Mouse (Mus musculus) frontal cortex, postnatal 36 days (tissue): Measurements from ENCODE around the gene Abcc1.

Source experiments
- DNase-seq, 2 experiments: peaks; one replicate each; pipeline ENCODE4 v3.0.0; 2022; ENCODE audit warnings: low spot score in 2 of 2

Gene Abcc1

DNA sequence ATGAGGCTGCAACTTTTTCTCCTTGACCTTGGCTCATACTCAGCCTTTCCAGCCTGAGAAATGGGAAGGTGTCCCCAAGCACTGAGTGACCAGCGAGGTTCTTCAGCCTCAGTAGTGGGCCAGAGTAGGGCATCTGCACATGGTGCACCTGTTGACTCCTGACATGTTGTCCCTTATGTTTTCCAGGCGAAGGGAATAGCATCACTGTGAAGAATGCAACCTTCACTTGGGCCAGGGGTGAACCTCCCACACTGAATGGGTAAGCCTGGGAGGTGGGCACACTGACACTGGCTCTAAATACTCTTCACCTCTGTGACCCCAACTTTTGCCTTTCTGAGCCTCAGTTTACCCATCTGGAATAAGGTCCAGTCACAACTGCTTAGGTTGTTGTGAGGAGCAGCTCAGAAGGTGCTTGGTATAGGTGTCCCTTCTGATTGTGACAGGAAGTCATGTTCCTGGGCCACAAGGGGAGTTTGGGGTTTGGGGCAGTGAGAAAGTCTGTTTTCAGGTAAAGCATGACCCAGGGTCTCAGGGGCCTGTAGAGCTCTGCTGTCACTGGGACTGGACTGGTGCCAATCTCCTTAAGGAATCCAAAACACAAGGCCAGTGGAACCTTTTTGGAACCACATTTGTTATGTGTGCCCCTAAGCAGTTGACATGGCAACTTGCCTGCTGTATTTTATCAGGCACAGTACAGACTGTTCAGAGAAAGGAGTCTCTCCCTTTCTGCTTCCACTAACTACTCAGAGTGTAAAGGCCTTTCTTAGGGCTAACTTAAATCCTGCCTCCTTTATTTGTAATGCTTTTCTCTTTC, 78.7 kb downstream of the Abcc1 start:
- DNase-seq: no peak

- no peak for DNase-seq
Measured at GRCm38 (mm10) chr16:14444059-14444855, 82.9 kb downstream of the Abcc1 start.

DNA sequence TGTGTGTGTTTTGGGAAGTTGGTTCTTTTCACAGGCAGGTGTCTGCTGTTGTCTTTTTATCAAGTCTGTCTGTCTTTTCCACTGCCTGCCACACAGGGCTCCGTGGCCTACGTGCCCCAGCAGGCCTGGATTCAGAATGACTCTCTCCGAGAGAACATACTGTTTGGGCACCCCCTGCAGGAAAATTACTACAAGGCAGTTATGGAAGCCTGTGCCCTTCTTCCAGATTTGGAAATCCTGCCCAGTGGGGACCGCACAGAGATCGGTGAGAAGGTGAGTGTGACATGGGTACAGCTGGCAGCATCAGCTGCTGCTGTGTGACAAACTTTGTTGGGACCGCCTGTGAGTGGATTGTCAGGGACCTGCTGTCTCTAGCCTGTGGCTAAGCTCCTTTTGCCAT, 83.8 kb downstream of the Abcc1 start:
- DNase-seq: peak in 1 of 2 experiments; percentile 10

DNA sequence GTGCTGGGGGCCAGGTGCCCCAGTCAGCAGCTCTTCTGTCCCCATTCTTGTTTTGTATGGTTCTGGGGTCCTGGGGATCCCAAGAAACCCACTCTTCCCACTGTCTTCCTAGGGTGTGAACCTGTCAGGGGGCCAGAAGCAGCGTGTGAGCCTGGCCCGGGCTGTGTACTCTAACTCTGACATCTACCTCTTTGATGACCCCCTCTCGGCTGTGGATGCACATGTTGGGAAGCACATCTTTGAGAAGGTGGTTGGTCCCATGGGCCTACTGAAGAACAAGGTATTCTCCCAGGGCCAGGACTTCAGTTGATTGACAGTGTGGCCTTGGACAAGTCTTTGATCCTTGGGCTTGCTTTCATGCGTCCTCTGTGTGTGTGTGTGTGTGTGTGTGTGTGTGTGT, 86.0 kb downstream of the Abcc1 start:
- no peak for DNase-seq

GRCm38 (mm10) chr16:14448307-14448706, 86.9 kb downstream of the Abcc1 start:
- DNase-seq: no peak

- peak; percentile 55 to 60 for DNase-seq
Measured at GRCm38 (mm10) chr16:14449861-14450260, 88.5 kb downstream of the Abcc1 start.

DNA sequence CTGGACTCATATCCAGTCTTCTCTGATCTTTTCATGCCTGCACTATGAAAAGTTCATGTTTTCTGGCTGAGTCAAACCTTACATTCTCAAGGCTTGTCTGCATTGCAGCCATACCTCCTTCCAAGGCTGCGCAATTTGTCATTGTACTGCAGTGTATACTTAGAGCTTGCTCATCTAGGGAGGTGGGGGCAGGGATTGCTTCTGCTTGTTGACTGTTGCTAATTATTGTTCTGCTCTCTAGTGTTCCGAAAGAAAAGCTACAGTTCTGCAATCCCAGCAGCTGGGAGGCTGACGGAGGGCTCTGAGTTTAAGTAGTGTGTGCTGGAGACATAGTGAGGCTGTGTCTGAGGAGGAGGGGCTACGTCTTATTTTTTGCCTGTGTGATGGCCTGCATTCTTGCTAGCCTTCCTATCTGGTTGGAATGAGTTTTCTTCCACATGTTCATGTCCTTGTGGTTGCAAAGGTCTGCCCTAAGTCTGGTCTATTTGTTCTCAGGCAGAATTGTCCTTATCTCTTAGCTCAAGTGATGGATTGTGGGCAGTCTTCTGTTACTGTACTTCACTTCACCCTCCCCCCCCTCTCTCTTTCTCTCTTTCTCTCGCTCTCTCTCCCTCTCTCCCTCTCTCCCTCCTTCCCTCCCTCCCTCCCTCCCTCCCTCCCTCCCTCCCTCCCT, 90.2 kb downstream of the Abcc1 start:
- DNase-seq: peak; percentile 14 to 20

- no peak for DNase-seq
Measured at GRCm38 (mm10) chr16:14462535-14462934, 101.2 kb downstream of the Abcc1 start.

DNA sequence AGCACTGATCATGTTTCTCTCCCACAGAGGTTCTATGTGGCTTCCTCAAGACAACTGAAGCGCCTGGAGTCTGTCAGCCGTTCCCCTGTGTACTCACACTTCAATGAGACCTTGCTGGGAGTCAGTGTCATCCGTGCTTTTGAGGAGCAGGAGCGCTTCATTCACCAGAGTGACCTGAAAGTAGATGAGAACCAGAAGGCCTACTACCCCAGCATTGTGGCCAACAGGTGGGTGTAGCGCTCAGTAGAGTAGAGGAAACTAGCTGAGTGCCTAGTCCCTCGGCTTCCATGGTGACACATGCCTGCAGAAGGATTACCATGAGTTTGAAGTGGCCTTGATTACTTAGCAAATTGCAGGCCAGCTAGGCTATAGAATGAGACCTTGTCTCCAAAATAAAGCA, 103.7 kb downstream of the Abcc1 start:
- no peak for DNase-seq

GRCm38 (mm10) chr16:14468351-14468750, 107.0 kb downstream of the Abcc1 start:
- no peak for DNase-seq

GRCm38 (mm10) chr16:14468841-14469240, 107.5 kb downstream of the Abcc1 start:
- no peak for DNase-seq

GRCm38 (mm10) chr16:14472171-14472570, 110.8 kb downstream of the Abcc1 start:
- no peak for DNase-seq

GRCm38 (mm10) chr16:14473686-14474085, 112.3 kb downstream of the Abcc1 start:
- no peak for DNase-seq

GRCm38 (mm10) chr16:14475001-14475400, 113.6 kb downstream of the Abcc1 start:
- DNase-seq: no peak

GRCm38 (mm10) chr16:14476056-14476455, 114.7 kb downstream of the Abcc1 start:
- no peak for DNase-seq

DNA sequence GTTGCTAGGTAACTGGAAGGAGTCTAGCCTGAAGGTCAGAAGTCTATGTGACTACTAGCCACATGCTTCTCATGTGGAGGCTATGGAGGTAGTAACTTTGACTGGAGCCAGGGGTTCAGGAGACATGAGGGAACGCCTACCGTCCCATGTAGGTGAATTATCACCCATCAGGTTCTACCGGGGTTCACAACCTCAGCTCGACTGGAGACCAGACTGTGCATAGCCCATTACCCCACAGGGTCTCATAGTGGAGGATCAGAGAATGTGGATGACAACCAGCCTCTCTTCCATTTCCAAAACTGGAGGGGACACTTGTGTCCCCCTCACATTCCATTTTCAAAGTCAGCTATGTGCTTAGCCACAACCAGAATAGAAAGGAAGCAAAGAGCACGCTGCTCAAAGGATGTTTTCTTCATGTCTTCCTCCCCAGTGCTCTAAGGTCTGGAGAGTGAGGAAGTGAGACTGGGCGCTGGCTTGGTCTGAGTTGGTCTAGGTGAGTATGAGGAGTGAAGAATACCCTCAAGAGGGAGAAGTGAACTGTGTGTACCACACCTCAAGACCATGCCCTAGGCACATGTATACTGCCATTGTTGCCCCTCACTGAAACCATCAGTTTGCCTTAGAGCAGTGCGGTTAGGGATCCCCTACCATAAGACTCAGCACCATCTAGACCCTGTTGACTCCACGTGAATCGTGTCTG, 115.5 kb downstream of the Abcc1 start:
- no peak for DNase-seq

- no peak for DNase-seq
Measured at GRCm38 (mm10) chr16:14477510-14478300, 116.3 kb downstream of the Abcc1 start.

DNA sequence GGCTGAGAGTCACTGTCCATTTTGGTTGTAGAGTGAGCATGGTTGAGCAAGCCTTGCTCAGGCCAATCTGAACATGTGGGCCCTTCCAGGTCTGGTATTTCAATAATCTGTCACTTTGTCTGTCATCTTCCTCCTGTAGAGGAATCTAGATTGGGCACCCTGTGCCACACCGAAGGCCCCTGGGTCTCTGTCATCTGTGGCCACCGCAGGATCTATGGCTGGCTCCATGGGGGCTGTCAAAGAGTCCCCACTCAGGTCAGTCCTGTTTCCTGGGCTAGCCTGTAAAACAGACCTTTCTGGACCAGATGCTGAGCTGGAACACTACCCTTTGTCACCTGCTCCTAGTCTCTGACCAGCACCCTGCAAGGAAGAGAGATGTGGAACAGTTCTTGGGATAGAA, 118.3 kb downstream of the Abcc1 start:
- DNase-seq: no peak

GRCm38 (mm10) chr16:14483221-14483620, 121.9 kb downstream of the Abcc1 start:
- no peak for DNase-seq

- no peak for DNase-seq
Measured at GRCm38 (mm10) chr16:14493491-14494114, 132.2 kb downstream of the Abcc1 start.
